Mouse (Mus musculus) kidney, postnatal 0 days (tissue): Measurements from ENCODE around the gene Ell3. TPM values are rescaled to one million over a fixed set of nuclear protein-coding genes. Genes with fewer than 3 reads are reported as not detected.
A peak's percentile ranks its signal among the peaks of the same experiment; 100 is the strongest.
"Not testable (repeated sequence)": the region's sequence is repeated elsewhere in the genome, so short reads cannot be mapped to it uniquely, and the experiment has no call there.

Experiments used
- ATAC-seq: fragments of 200-750 bp; cut with Nextera tagmentation; replicated peaks from 2 replicates; pipeline ENCODE4 v1.8.0; 2017; ENCODE audit warnings: low read depth, moderate number of reproducible peaks, moderate TSS enrichment, moderate library complexity; ENCODE audit not compliant: low FRiP score
- DNase-seq: peaks from one replicate; pipeline ENCODE4 v3.0.0-alpha.2; 2016; ENCODE audit warnings: low spot score
- H3K27ac ChIP-seq: fragments of 300-500 bp; sonication (generic); 2 replicates; pipeline ENCODE4 v1.5.1; 2014; ENCODE audit warnings: mild to moderate bottlenecking
- H3K27me3 ChIP-seq: fragments of 300-500 bp; sonication (generic); 2 replicates; pipeline ENCODE4 v1.6.1; 2014; ENCODE audit warnings: low read length, mixed read lengths; ENCODE audit not compliant: insufficient read depth
- H3K36me3 ChIP-seq: fragments of 300-500 bp; sonication (generic); 2 replicates; pipeline ENCODE4 v1.6.1; 2014; ENCODE audit warnings: low read length, mixed read lengths; ENCODE audit not compliant: insufficient read depth
- H3K4me1 ChIP-seq: fragments of 300-500 bp; sonication (generic); replicated peaks from 2 replicates; pipeline ENCODE4 v1.6.1; 2014; ENCODE audit warnings: antibody characterized with exemption, low read length, mixed read lengths; ENCODE audit not compliant: insufficient read depth
- H3K4me2 ChIP-seq: fragments of 300-500 bp; sonication (generic); 2 replicates; pipeline ENCODE4 v1.6.1; 2014; ENCODE audit warnings: mild to moderate bottlenecking, low read length, moderate library complexity, mixed read lengths
- H3K4me3 ChIP-seq: fragments of 300-500 bp; sonication (generic); replicated peaks from 2 replicates; pipeline ENCODE4 v1.5.1; 2014; ENCODE audit warnings: low read depth, low read length
- H3K9ac ChIP-seq: fragments of 300-500 bp; sonication (generic); 2 replicates; pipeline ENCODE4 v1.6.1; 2014; ENCODE audit warnings: low read depth, low read length
- H3K9me3 ChIP-seq: fragments of 300-500 bp; sonication (generic); replicated peaks from 2 replicates; pipeline ENCODE4 v1.6.1; 2016; ENCODE audit warnings: low read length, inconsistent platforms, mixed read lengths
- CTCF ChIP-seq: IDR thresholded peaks from 2 replicates; pipeline ENCODE4 v1.5.1; 2016; ENCODE audit warnings: antibody characterized with exemption, low read depth, mild to moderate bottlenecking, moderate library complexity
- WGBS: fragments of 180-500 bp; shearing (Covaris S2); extraction: QIAGEN DNeasy Blood & Tissue Kit; methylation state at CpG from one replicate; pipeline ENCODE4 v1.1.7; 2014; 5-methylcytosine and 5-hydroxymethylcytosine counted together
- polyA plus RNA-seq: library from polyadenylated mRNA; unstranded; fragments of >200 nt; fragmentation: Nextera tagmentation; extraction: Ambion mirVana; gene quantifications from 2 replicates; pipeline ENCODE4 v1.2.1, GENCODE M21; 2015

The Ell3 gene
- polyA plus RNA-seq, result 13.9 and 15.3 TPM in 2 replicates

DNA sequence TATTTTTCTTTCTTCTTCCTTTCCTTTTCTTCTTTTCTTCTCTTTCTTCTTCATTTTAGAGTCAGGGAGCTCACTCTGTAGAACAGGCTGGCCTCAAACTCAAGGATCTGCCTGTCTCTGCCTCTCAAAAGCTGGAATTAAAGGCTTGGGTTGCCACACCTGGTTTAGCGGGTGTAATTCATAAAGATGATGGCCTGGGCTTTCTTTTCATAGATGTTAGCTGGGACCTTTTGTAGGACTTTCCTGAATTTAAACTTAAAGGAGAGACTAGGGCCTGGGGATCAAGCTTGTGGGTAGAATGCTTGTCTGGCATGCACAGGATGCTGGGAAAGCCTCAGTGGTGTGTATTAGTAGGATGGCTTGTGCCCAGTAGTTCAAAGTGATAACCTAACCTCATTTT, at the start of gene Ell3:
Gene Ell3, minus strand, starts transcription at position 101 of the 400 bp plus-strand sequence.
- no peaks in the 10 kb centered on the region for H3K9me3 ChIP-seq
- peak within 1 kb of the TSS; percentile 41; the same call in 1 of the 2 replicates for H3K4me3 ChIP-seq
- H3K4me2 ChIP-seq, result peak within 1 kb of the TSS; percentile 97
- no peaks in the 10 kb centered on the region for H3K27me3 ChIP-seq
- no peak within 1 kb of the TSS for H3K27ac ChIP-seq
- peak within 1 kb of the TSS; percentile 62 for H3K9ac ChIP-seq
- WGBS, result 97% methylated on average over 1 of the region's 1 CpGs
- no peak for DNase-seq
- ATAC-seq, result no peak
- peaks cover 3% of the 10 kb centered on the region; the same call in 1 of the 2 replicates for H3K36me3 ChIP-seq
- H3K4me1 ChIP-seq, result peaks cover 18% of the 10 kb centered on the region
- no peak for TF ChIP-seq CTCF

DNA sequence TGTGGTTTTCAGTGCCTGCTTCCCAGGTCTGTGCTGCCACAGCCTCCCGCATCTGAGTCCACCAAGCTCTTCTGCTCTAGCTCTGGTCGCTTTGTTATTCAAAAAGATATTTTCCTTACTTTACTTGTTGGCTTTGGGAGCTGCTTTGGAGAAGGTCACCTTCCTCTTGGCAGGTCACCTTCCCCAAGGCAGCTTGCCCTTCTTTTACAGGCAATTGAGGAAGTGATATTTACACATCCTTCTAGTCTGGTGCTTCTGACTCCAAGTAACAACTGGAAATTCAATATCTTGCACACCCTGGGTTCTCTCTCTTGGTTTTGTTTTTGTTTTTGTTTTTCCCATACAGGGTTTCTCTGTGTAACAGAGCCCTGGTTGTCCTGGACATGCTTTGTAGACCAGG, 40.3 kb upstream of the Ell3 start:
- DNase-seq, H3K9me3 ChIP-seq, H3K36me3 ChIP-seq, ATAC-seq, H3K4me3 ChIP-seq, H3K4me2 ChIP-seq, H3K4me1 ChIP-seq, H3K9ac ChIP-seq, H3K27ac ChIP-seq, H3K27me3 ChIP-seq: not testable (repeated sequence)
- 78% methylated on average over 1 of the region's 2 CpGs for WGBS

DNA sequence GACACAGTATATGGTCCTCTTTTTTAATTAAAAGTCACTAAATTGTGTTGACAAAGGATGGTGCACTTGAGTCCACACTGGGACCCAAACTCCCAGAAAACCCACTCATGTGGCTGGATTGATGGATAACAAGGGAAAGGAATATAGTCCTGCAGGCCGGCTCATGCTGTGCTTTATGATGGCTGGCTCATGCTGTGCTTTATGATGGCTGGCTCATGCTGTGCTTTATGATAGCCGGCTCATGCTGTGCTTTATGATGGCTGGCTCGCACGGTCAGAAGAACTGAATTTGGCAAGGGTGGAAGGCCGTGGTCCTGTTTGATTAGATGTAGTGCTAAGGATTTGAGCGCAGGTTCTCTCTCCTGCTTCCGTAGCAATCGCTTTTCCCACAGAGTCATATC, 39.5 kb upstream of the Ell3 start:
- no peak for ATAC-seq
- H3K4me1 ChIP-seq, result no peaks in the 10 kb centered on the region
- no peaks in the 10 kb centered on the region for H3K36me3 ChIP-seq
- no peak for DNase-seq
- no peak overlapping the region for H3K9ac ChIP-seq
- H3K9me3 ChIP-seq, result no peaks in the 10 kb centered on the region
- TF ChIP-seq CTCF, result no peak
- no peak overlapping the region for H3K4me3 ChIP-seq
- no peak overlapping the region for H3K27ac ChIP-seq
- 40% methylated on average over 8 of the region's 8 CpGs for WGBS
- H3K4me2 ChIP-seq, result no peak overlapping the region
- H3K27me3 ChIP-seq, result no peaks in the 10 kb centered on the region

DNA sequence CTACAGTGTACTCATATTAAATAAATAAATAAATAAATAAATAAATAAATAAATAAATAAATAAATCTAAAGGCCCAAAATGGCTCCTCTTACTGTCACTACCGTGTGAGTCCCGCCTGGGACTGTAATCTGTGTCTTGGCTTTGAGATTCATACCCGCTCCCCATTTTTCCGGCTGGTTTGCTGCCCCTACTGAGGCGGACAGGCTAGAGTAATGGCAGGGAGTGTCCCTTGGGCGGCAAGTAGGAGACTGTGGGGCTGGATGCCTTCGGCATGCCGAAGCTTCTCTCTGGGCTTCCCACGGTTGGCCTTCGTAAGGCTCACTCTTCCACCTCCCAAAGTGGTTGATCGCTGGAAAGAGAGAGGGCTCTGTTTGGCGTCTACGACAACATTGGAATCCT, 36.8 kb upstream of the Ell3 start:
- H3K27ac ChIP-seq, H3K9me3 ChIP-seq, H3K4me1 ChIP-seq, DNase-seq, H3K9ac ChIP-seq, H3K4me2 ChIP-seq, H3K27me3 ChIP-seq, H3K36me3 ChIP-seq, ATAC-seq, H3K4me3 ChIP-seq: not testable (repeated sequence)
- WGBS, result 87% methylated on average over 13 of the region's 13 CpGs

DNA sequence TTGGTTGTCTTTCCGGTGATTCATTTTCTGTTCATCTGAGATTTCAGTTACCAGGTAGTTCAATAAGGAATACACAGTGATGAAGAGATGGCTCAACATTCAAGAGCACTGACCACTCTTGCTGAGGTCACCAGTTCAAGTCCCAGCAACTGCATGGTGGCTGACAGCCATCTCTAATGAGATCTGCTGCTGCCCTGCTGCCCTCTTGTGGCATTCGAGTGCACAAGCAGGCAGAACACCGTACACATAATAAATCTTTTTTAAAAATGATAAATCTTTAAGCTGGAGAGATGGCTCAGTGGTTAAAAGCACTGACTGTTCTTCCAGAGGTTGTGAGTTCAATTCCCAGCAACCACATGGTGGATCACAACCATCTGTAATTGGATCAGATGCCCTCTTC, 36.4 kb upstream of the Ell3 start:
- Histone ChIP-seq H3K27ac (no peak overlapping the region), H3K9ac (no peak overlapping the region), H3K9me3 (no peaks in the 10 kb centered on the region), H3K4me2 (no peak overlapping the region), H3K4me1 (no peaks in the 10 kb centered on the region), H3K4me3 (no peak overlapping the region), H3K27me3 (no peaks in the 10 kb centered on the region), H3K36me3 (no peaks in the 10 kb centered on the region)
- DNase-seq (peak; percentile 31), ATAC-seq (no peak)
- peak; percentile 61 for TF ChIP-seq CTCF
- 57% methylated on average over 3 of the region's 3 CpGs for WGBS

DNA sequence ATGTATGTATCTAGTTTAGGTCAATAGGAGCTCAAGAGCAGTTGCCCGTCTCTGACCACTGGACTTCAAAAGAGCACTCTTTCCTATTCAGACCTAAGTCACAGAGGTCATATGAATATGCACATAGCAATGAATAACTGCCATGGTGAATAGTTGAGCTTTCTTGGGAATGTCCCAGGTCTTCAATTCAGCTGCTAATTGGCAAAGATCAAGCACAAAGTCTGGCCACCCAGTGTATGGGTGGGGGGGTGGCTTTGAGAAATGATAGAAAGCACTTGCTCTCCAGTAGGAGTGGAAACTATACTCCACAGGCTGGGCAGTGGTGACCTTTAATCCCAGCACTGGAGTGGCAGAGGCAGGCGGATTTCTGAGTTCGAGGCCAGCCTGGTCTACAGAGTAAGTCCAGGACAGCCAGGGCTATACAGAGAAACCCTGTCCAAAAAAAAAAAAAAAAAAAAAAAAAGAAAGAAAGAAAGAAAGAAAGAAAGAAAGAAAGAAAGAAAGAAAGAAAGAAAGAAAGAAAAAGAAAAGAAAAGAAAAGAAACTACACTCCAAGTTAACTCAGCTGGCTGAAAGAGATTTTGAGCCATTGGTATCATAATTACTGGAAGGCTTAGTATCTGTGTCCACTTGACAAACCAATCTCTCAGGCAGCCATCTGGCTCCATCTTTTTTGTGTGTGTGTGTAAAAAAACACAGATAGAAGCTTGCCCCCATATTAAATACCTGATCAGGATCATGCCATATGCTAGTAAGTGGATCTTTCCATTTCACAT, 33.6 kb upstream of the Ell3 start:
- 82% methylated on average over 3 of the region's 3 CpGs for WGBS
- Histone ChIP-seq H3K27ac (no peak overlapping the region), H3K27me3 (no peaks in the 10 kb centered on the region), H3K4me2 (no peak overlapping the region), H3K9ac (no peak overlapping the region), H3K4me1 (no peaks in the 10 kb centered on the region), H3K36me3 (no peaks in the 10 kb centered on the region), H3K4me3 (no peak overlapping the region), H3K9me3 (no peaks in the 10 kb centered on the region)
- DNase-seq, result no peak
- no peak for ATAC-seq
- no peak for TF ChIP-seq CTCF

DNA sequence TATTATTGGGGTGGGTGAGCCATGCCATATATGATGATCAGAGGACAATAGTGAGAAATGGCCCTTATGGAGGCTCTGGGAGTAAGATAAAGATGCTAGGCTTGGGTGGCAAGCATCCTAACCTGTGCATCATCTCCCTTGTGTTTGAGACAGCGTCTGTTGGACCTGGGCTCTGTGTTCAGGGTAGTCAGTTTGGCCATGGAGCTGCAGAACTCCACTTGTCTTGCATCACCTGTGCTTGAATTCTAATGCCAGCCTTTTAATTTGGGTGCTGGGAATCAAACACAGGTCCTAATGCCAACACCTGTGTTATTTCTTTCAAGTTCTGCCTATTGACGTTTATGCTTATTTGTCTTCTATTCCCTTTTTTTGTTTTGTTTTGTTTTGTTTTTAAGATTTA, 31.2 kb upstream of the Ell3 start:
- 93% methylated on average over 2 of the region's 2 CpGs for WGBS
- not testable (repeated sequence) for H3K9ac ChIP-seq, DNase-seq, H3K36me3 ChIP-seq, H3K4me2 ChIP-seq, H3K27me3 ChIP-seq, H3K4me1 ChIP-seq, H3K4me3 ChIP-seq, ATAC-seq, H3K9me3 ChIP-seq, H3K27ac ChIP-seq
